Mouse (Mus musculus) cerebellum, adult 2 months (tissue): ENCODE measurements around the gene Tifab.

ENCODE experiments used
- CTCF ChIP-seq: fragments of 200-500 bp; IDR thresholded peaks from 2 replicates; pipeline ENCODE4 v1.5.1; 2011; ENCODE audit warnings: low read depth, mild to moderate bottlenecking, control low read depth, low read length, moderate library complexity, borderline replicate concordance; ENCODE audit not compliant: insufficient read depth
- POLR2A ChIP-seq: fragments of 200-500 bp; IDR thresholded peaks from 2 replicates; pipeline ENCODE4 v1.6.1; 2011; ENCODE audit warnings: low read length, control low read depth, borderline replicate concordance; ENCODE audit not compliant: insufficient read depth

DNA sequence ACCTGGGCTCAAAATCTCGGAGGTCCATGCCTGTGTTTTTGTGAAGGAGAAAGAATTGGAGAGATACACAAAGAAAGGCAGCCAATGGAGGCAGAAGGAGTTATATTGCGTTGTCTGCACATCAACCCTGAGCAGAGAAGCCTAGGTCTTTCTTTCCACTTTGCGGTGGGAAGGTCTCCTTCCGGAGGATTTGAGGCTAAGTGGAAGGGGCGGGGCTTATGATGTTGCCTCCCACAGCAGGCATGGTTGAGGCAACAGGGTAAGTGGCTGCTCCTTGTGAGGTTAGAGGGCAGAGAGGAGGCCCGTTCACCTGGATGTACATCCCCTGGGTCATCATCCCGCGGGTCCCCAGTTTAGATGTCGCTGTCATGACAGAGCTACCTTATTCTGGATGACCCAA is 40.6 kb upstream of the Tifab start:
- TF ChIP-seq POLR2A (no peak), CTCF (no peak)
